Mouse (Mus musculus) liver, embryonic 11.5 days (tissue): ENCODE data around the gene Cfap45. TPM values are rescaled to one million over a fixed set of nuclear protein-coding genes. Genes with fewer than 3 reads are reported as not detected.

Experiments used
- ATAC-seq: fragments of 200-750 bp; cut with Nextera tagmentation; replicated peaks from 2 replicates; pipeline ENCODE4 v1.8.0; 2017; ENCODE audit warnings: moderate number of reproducible peaks, mild to moderate bottlenecking, moderate TSS enrichment, moderate library complexity; ENCODE audit not compliant: low FRiP score
- DNase-seq: peaks from one replicate; pipeline ENCODE4 v3.0.0-alpha.2; 2017; ENCODE audit warnings: low spot score
- H3K27ac ChIP-seq: fragments of 300-500 bp; sonication (generic); 2 replicates; pipeline ENCODE4 v1.5.1; 2014; ENCODE audit warnings: mild to moderate bottlenecking, low read depth, low read length, control low read depth
- H3K27me3 ChIP-seq: fragments of 300-500 bp; sonication (generic); replicated peaks from 2 replicates; pipeline ENCODE4 v1.6.1; 2014; ENCODE audit warnings: low read length, mixed read lengths; ENCODE audit not compliant: control insufficient read depth, insufficient read depth
- H3K36me3 ChIP-seq: fragments of 300-500 bp; sonication (generic); 2 replicates; pipeline ENCODE4 v1.6.1; 2014; ENCODE audit warnings: mild to moderate bottlenecking, low read length, moderate library complexity, mixed read lengths; ENCODE audit not compliant: control insufficient read depth, insufficient read depth
- H3K4me1 ChIP-seq: fragments of 300-500 bp; sonication (generic); replicated peaks from 2 replicates; pipeline ENCODE4 v1.6.1; 2014; ENCODE audit warnings: low read length, mixed read lengths; ENCODE audit not compliant: control insufficient read depth, insufficient read depth
- H3K4me2 ChIP-seq: fragments of 300-500 bp; sonication (generic); 2 replicates; pipeline ENCODE4 v1.6.1; 2014; ENCODE audit warnings: mild to moderate bottlenecking, control low read depth, moderate library complexity
- H3K4me3 ChIP-seq: fragments of 300-500 bp; sonication (generic); 2 replicates; pipeline ENCODE4 v1.5.1; 2014; ENCODE audit warnings: low read depth, low read length, control low read depth
- H3K9ac ChIP-seq: fragments of 300-500 bp; sonication (generic); 2 replicates; pipeline ENCODE4 v1.6.1; 2014; ENCODE audit warnings: low read depth, low read length, control low read depth
- H3K9me3 ChIP-seq: fragments of 300-500 bp; sonication (generic); 2 replicates; pipeline ENCODE4 v1.6.1; 2016; ENCODE audit warnings: low read length, inconsistent platforms, mixed read lengths; ENCODE audit not compliant: control insufficient read depth
- WGBS: fragments of 180-500 bp; shearing (Covaris S2); extraction: QIAGEN DNeasy Blood & Tissue Kit; methylation state at CpG from one replicate; pipeline ENCODE4 v1.1.7; 2014; 5-methylcytosine and 5-hydroxymethylcytosine counted together
- polyA plus RNA-seq: library from polyadenylated mRNA; unstranded; fragments of >200 nt; fragmentation: Nextera tagmentation; extraction: Ambion mirVana; gene quantifications from 2 replicates; pipeline ENCODE4 v1.2.1, GENCODE M21; 2014

Cfap45 gene
- 0.77 and 1.4 TPM in 2 replicates for polyA plus RNA-seq

DNA sequence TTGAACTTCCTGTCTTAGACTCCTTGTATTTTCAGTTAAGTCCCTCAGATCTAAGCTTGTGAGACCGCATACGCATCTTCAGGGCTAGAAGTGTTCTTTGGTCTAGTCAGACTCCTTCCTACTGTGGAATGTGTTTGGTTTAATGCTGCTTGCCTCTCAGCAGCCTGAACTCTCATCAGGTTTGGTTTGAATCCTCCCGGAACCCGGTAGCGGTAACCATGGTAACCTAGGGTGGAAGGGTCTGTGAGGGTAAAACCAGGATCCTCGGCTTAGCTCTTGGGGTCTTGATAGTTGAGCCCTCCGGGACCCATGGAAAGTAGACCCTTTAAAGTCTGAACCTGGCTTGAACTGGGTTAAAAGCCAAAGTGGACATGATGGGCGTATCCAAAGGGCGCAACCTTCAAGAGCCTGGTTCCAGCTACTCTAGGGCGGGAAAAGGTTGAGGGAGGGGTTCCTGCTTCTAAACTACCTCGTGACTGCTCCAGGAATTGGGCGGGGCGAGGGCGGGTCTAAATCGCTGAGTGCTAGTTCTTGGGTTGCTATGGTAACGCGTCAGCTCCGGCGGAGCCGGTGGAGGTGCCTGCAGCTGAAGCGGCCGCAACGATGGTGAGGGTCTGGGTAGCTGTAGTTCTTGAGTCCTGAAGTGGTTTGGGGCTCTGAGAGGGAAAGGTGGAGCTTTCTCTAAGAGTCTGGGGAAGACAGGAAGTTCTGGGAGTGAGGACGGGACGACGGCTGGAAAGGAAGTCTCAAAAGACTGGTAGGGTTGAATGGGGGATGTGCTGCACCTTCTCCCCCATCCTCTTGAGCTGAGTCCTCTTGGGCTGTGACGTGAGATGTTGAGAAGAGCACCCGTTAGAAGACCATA is at the start of gene Cfap45:
Cfap45 (plus strand) TSS at position 226 of the 865 bp plus-strand sequence.
- H3K27me3 ChIP-seq = peaks cover 7% of the 10 kb centered on the region; the same call in 1 of the 2 replicates
- ATAC-seq (peak; percentile 76), DNase-seq (peak; percentile 79)
- WGBS = 5% methylated on average over 28 of the region's 28 CpGs
- peak within 1 kb of the TSS; percentile 37 for H3K4me3 ChIP-seq
- H3K4me1 ChIP-seq = peaks cover 13% of the 10 kb centered on the region; the same call in 1 of the 2 replicates
- peaks cover 4% of the 10 kb centered on the region for H3K9me3 ChIP-seq
- no peak within 1 kb of the TSS for H3K27ac ChIP-seq
- no peaks in the 10 kb centered on the region for H3K36me3 ChIP-seq
- H3K9ac ChIP-seq = no peak within 1 kb of the TSS
- H3K4me2 ChIP-seq = peak within 1 kb of the TSS; percentile 61

DNA sequence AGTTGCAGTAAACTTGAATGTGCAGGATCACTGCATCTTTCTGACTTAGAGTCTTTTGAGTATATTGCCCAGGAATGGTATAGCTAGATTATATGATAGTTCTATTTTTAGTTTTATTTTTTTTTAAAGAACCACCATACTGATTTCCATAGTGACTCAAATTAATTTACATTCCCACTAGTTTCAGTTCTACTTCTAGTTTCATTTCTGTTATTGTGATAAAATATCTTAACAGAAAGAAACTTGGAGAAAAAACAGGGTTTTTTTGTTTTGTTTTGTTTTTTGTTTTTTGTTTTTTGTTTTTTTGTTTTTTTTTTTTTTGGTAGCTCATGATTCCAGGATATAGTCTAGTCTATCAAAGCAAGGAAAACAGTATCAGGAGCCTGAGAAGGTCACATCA is 47.7 kb upstream of the Cfap45 start:
- H3K36me3 ChIP-seq = no peaks in the 10 kb centered on the region
- no peak overlapping the region for H3K27ac ChIP-seq
- H3K27me3 ChIP-seq = 0 out of 2 replicates have a peak, but pooled peaks cover 2% of the 10 kb centered on the region
- H3K4me1 ChIP-seq = peaks cover 9% of the 10 kb centered on the region; the same call in 1 of the 2 replicates
- H3K9me3 ChIP-seq = no peaks in the 10 kb centered on the region
- H3K9ac ChIP-seq = no peak overlapping the region
- H3K4me3 ChIP-seq = no peak overlapping the region
- no peak for DNase-seq
- no peak for ATAC-seq
- no peak overlapping the region for H3K4me2 ChIP-seq

DNA sequence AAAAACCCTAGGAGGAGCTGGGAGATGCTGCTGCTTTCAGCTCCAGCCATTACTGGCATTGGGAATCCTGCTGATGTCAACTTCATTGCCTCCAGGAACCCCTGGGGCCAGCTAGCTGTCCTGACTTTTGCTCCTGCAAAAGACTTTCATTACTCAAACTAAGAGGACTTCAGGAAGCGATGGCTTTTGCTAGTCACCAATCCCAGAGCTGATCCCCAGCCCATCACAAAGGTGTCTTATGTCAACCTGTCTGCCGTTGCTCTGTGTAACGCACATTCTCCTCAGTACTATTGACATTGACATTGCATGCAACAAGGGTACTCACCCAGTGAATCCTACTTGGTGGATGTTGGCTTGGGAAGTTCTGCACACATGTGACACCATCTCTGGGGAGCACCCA is 46.4 kb upstream of the Cfap45 start:
- Histone ChIP-seq H3K9ac (no peak overlapping the region), H3K4me1 (peaks cover 9% of the 10 kb centered on the region; the same call in 1 of the 2 replicates), H3K27me3 (peaks cover 2% of the 10 kb centered on the region; the same call in 1 of the 2 replicates), H3K4me2 (no peak overlapping the region), H3K9me3 (no peaks in the 10 kb centered on the region), H3K27ac (no peak overlapping the region), H3K36me3 (no peaks in the 10 kb centered on the region), H3K4me3 (no peak overlapping the region)
- DNase-seq (no peak), ATAC-seq (no peak)
- 81% methylated on average over 3 of the region's 3 CpGs for WGBS

DNA sequence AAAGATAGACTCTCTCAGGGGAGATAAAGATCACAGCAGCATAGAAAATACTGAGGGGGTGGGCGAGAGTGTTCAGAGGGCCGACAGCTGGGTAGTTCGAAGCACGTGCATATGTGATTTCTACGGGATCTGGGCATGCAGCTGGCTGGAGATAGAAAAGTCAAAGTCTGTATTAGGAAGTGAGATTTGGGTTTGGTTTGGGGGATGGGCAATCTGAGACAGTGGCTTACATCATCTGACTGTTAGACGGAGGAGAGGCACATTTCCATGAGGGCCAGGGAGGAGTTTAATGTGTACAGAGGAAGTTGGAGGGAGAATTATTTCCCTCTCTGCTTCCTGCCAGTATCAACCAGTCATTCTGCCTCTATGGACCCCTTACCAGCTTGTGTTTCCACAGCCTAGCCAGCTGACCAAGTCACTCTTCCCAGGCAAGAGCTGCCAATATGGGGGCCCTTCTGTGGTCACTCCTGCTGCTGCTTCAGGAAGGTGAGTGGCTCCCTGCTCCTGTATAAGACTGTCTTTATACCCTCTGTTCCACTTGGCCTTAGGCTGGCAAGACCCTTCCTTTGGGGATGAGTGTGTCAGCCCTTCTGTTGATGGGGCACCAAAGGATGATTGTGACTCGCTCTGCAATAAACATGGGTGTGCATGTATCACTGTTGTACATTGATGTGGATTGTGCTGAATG is 45.4 kb upstream of the Cfap45 start, which contains the start of gene Slamf9:
Slamf9 (plus strand) TSS at position 305 of the 688 bp plus-strand sequence.
- Histone ChIP-seq H3K36me3 (no peaks in the 10 kb centered on the region), H3K4me3 (no peak within 1 kb of the TSS), H3K4me1 (peaks cover 4% of the 10 kb centered on the region; the same call in 1 of the 2 replicates), H3K27me3 (peaks cover 2% of the 10 kb centered on the region; the same call in 1 of the 2 replicates), H3K9ac (no peak within 1 kb of the TSS), H3K27ac (no peak within 1 kb of the TSS), H3K9me3 (no peaks in the 10 kb centered on the region), H3K4me2 (no peak within 1 kb of the TSS)
- ATAC-seq (0 out of 2 replicates have a peak, but pooled peaks have one; percentile 23), DNase-seq (no peak)
- 45% methylated on average over 7 of the region's 7 CpGs for WGBS

DNA sequence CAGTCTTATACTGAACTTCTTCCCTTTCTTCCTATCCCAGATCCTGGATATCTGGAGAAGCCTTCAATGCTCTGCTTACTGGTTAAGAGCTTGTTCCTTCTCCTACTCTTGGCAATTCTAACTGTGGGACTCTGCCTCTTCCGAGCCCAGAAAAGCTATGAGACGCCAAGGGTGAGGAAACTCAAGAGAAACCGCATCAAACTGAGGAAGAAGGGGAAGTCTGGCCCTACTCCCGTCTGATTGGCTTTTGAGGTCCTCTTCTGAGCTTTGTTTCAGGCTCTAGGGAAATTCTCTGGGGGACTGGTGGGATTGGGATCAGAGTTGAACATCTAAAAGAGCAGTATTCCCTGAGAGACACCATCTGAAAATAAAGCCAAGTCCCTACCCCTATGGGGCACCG is 42.6 kb upstream of the Cfap45 start:
- Histone ChIP-seq H3K4me3 (no peak overlapping the region), H3K36me3 (no peaks in the 10 kb centered on the region), H3K27ac (no peak overlapping the region), H3K27me3 (peaks cover 19% of the 10 kb centered on the region), H3K4me1 (peaks cover 10% of the 10 kb centered on the region), H3K9ac (no peak overlapping the region), H3K9me3 (no peaks in the 10 kb centered on the region), H3K4me2 (no peak overlapping the region)
- 43% methylated on average over 5 of the region's 5 CpGs for WGBS
- DNase-seq (no peak), ATAC-seq (no peak)

DNA sequence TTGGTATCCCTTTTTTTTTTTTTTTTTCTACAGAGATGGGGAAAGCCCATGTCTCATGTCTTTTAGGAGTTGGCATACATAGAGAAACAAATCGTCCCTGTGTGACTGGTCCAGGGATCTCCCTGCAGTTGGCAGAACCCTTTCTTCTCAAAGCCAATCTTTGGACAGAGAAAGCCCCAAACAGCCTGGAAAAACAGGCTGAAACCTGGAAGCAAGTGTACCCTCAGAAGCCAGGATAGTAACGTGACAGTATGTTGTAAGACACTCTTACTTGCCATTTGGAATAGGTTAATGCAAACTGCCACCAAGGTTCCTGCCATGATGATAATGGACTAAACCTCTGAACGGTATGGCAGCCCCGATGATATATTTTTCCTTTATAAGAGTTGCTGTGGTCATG is 40.2 kb upstream of the Cfap45 start:
- no peak overlapping the region for H3K4me2 ChIP-seq
- ATAC-seq (no peak), DNase-seq (no peak)
- H3K4me1 ChIP-seq = peaks cover 11% of the 10 kb centered on the region
- no peak overlapping the region for H3K27ac ChIP-seq
- WGBS = 86% methylated on average over 4 of the region's 4 CpGs
- no peak overlapping the region for H3K4me3 ChIP-seq
- H3K9ac ChIP-seq = no peak overlapping the region
- no peaks in the 10 kb centered on the region for H3K9me3 ChIP-seq
- H3K36me3 ChIP-seq = no peaks in the 10 kb centered on the region
- H3K27me3 ChIP-seq = peaks cover 23% of the 10 kb centered on the region

DNA sequence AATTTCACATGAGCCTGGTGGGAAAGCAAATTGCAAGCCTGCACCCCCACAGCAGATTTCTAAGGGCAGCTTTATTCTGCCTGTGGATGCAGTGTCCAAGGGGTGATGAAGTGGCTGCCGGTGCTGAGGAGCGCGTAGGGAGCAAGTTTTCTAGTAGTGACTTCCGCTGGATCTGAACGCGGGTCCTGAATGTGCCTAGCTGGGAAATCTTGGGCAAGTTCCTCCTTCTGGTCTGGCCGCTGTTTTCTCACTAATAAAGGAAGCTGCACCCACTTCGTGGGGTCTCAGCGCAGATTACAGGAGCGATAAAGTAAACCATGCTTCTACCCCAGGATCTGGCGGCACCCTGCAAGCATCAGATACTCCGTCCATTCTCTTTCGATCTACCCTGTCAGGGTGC is 39.5 kb upstream of the Cfap45 start:
- Histone ChIP-seq H3K9ac (no peak overlapping the region), H3K36me3 (no peaks in the 10 kb centered on the region), H3K4me2 (peak overlapping the region; percentile 73), H3K27ac (no peak overlapping the region), H3K4me3 (peak overlapping the region; percentile 53), H3K9me3 (no peaks in the 10 kb centered on the region), H3K4me1 (peaks cover 11% of the 10 kb centered on the region), H3K27me3 (peaks cover 25% of the 10 kb centered on the region)
- DNase-seq (no peak), ATAC-seq (no peak)
- 12% methylated on average over 13 of the region's 13 CpGs for WGBS

DNA sequence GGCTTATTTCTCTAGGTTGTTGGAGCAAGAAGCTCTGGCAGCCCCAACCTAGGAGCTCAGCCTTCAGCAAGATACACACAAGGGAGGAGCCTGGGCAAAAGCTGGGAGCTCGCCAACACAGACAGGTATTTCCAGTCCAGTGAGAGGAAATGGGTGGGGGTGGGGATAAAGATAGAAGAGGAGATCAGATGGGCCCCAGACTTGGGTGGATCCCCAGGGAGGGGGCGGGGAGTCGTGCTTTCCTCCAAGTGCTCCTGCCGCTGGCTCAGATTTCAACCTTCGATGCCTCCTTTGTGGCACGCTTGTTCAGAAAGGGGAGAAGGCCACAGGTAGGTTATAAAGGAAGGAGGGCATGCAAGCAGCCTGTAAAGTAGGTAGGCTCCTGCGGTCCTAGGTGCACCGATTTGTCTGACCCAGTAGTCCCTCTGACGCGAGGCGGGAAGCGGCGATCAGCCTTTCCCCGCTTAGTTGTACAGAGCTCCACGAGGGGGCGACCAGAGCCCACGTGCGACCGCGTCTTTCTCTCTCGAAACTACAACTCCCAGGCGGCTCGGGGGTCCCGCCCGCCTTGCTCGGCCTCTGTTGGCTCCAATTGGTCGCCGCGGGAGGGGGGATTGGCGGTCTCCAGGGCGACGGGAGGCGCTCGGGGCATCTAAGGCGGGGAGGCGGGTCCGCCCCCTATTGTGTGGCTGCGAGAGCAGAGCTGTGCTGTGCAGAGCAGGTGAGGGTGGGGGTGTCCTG is 38.9 kb upstream of the Cfap45 start, which contains the start of gene Igsf9:
Igsf9 (plus strand) TSS at position 249 of the 741 bp plus-strand sequence.
- DNase-seq = peak; percentile 87
- H3K4me1 ChIP-seq = peaks cover 11% of the 10 kb centered on the region
- peak within 1 kb of the TSS; percentile 28; the same call in 1 of the 2 replicates for H3K27ac ChIP-seq
- H3K4me2 ChIP-seq = peak within 1 kb of the TSS; percentile 73
- peak; percentile 87 for ATAC-seq
- no peaks in the 10 kb centered on the region for H3K36me3 ChIP-seq
- no peaks in the 10 kb centered on the region for H3K9me3 ChIP-seq
- WGBS = under 1% methylated on average over 38 of the region's 38 CpGs
- peak within 1 kb of the TSS; percentile 49 for H3K9ac ChIP-seq
- H3K27me3 ChIP-seq = peaks cover 22% of the 10 kb centered on the region
- peak within 1 kb of the TSS; percentile 53 for H3K4me3 ChIP-seq
